Mouse (Mus musculus) left cerebral cortex, postnatal 10 days (tissue): ENCODE measurements around the gene Pgm2l1. TPM values are rescaled to one million over a fixed set of nuclear protein-coding genes. Genes with fewer than 3 reads are reported as not detected.
A peak's percentile ranks its signal among the peaks of the same experiment; 100 is the strongest.

Source experiments
- DNase-seq, 2 experiments: peaks; one replicate each; pipeline ENCODE4 v3.0.0; 2021 to 2022; ENCODE audit warnings: low spot score in 2 of 2, mixed read lengths in 1 of 2; ENCODE audit errors: extremely low spot score in 1 of 2
- intact Hi-C: fragments of 180-260 bp; cut with DNase I; formaldehyde crosslinking; loops from one replicate; pipeline ENCODE4 v1.15.1; 2025
- total RNA-seq, 2 experiments: library from RNA; stranded (reverse); gene quantifications; 2 replicates each; pipeline ENCODE4 v1.2.3; 2021

The Pgm2l1 gene
- total RNA-seq: 100 to 1,000 TPM; 486 to 524 TPM

DNA sequence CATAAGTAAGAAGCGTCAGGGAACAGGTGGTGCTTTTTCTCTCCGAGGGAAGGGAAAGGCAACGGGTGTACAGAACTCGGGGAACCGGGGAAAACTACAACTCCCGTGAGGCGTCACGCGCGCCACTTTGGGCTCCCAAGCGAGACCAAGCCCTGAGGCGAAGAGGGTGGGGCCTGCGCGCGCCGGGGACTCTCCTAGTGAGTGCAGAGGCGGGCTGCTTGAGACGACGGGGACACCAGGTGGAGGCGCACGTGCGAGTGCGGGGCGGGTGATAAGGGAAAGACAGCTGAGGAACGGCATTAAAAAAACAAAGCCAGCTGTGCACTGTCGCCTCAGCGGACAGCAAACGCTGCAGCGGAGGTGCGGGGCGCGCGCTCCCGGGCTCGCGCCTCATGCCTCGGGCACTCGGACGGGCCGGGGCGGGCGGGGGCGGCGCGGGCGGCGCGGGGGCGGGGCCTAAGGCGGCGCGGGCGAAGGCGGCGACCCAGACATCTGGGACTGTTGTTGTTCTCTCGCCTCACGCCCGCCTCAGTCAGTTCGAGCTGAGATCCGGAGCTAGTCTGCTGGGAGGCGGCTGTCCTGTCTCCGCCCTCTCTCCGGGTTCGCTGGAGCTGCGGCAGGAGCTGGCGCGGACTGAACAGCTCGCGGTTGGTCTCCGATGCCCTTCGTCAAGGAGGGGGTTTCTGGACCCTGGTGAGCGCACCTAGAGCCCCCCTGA, at the start of gene Pgm2l1:
Pgm2l1 (plus strand) TSS at position 237 of the 718 bp plus-strand sequence.
- intact Hi-C loops: loop anchor here (5.0 kb wide), 1 partner anchor 35 kb away; no protein-coding TSS in a partner anchor

DNA sequence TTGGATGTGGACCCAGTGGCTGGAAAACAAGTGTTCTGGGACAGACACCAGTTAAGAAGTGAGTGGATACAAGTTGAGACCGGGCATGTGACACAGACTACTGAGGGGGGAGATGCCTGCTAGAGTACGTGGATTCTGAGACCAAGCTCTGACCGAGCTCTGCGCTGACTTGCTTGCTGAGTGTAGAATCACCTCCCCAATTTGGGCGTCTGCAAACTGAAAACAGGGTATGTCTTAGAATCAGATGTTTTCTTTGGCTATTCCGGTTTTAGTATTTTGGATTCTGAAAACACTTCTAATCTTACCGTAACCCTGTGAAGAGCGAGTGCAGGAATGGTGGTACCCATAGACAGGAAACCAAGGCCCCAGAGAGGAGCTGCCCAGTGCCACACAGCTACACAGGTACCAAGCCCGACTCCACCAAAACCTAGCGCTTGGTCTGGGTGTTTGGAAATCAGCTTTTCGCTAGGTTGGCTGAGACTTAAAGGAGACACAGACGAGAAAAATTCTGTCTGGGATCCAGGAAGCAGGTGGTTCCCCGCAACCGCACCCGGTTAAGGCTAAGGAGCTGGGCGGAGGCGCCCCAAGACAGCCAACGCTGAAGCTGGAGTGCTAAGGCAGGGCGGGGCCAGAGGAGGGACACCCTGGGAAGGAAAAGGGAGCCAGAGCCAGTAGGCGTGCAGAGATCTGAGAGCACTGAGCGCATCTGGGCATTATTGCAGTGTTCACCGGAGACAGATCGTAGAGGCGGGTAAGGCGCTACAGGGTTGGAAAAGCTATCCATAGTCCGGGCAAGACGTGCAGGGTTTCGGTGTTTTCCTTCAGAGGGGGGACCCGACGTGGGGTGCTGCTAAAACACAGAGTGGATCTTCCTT, 48.9 kb upstream of the Pgm2l1 start:
- intact Hi-C loops: no loop called here
- DNase-seq: peak in 1 of 2 experiments; percentile 72

More for the DNA sequence above, at the start of gene Pgm2l1:
- DNase-seq: peak; percentile 96 to 98

GRCm38 (mm10) chr7:100178891-100179233, 48.3 kb upstream of the Pgm2l1 start:
- intact Hi-C loops: no loop called here
- DNase-seq: no peak

DNA sequence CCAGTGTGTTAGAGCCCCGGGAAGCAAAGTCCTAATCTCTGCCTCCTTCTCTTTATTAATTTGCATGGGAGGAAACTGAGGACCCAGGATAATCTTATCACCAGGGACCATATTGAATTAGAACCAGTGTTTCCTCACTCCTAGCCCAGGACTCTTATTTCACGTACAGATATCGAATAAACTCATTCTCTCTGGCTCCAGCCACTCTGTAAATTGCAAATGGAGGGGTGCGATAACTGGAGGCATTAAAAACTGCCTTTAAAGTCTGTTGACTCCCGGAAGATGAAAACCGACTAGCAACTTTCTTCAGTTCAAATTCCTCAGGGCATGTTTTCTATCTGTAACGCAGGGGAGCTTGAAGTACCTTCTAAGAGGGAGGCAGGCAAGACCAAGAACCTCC, 47.8 kb upstream of the Pgm2l1 start:
- DNase-seq: no peak
- intact Hi-C loops: no loop called here

DNA sequence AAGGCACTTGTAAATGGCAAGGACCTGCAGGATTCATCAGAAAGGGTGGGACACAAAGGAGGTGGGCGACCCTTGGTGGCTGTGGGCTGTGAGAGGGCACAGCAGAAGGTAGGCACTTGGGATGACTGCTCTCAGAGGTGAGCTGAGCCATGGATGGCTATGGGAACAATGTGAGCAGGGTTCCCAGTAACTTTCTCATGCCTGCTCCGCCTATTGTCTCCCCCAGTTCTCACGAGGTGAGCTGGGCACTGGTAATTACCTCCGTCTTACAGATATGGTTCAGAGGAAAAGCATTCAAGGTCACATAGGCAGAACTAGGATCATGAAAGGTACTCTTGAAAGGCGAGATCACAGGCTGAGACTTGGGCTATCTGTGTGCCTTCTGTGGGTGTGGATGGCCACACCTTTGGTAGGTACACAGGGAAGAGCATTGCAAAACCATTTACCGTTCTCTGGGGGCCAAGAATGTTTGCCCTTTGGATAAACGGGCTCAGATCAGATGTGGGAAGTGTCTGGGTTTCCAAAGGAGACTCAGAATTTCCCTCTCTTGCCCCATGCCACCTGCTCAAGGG, 47.3 kb upstream of the Pgm2l1 start:
- DNase-seq: no peak
- intact Hi-C loops: no loop called here

GRCm38 (mm10) chr7:100181176-100181575, 46.0 kb upstream of the Pgm2l1 start:
- DNase-seq: no peak
- intact Hi-C loops: no loop called here

- intact Hi-C loops: no loop called here
- no peak for DNase-seq
Observed at GRCm38 (mm10) chr7:100181614-100182013, 45.6 kb upstream of the Pgm2l1 start.

DNA sequence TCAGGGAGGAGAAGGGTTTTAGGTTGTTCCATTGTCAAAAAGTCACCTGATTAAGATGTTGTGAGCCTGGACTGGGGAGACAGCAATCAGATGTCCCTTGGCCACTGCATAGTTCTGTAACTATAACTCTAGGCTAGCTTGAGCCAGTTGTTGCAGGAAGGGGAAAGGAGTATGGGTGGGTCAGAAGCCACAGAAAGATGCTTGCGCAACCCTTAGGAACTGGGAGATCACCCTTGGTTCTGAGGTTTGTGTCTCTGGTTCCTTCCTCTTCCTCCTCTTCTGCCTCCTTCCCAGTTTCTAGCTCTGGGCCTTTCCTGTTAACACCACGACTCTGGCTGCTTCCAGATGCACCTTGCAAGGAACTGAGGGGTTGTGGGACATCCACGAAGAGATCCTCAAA, 44.8 kb upstream of the Pgm2l1 start:
- no peak for DNase-seq
- intact Hi-C loops: no loop called here

- intact Hi-C loops: loop anchor here (5.0 kb wide), 1 partner anchor 65 kb away; the partner anchor contains the start of gene Pold3
- DNase-seq: peak; percentile 16 to 43
Observed at GRCm38 (mm10) chr7:100187601-100188000, 39.6 kb upstream of the Pgm2l1 start.

- DNase-seq: no peak
- intact Hi-C loops: loop anchor here (5.0 kb wide), 1 partner anchor 37 kb away; the partner anchor contains the start of gene Pgm2l1
Observed at GRCm38 (mm10) chr7:100190167-100190566, 37.0 kb upstream of the Pgm2l1 start.

GRCm38 (mm10) chr7:100190778-100191177, 36.4 kb upstream of the Pgm2l1 start:
- DNase-seq: peak; percentile 45 to 78
- intact Hi-C loops: loop anchor here (5.0 kb wide), 1 partner anchor 37 kb away; the partner anchor contains the start of gene Pgm2l1

- no peak for DNase-seq
- intact Hi-C loops: no loop called here
Observed at GRCm38 (mm10) chr7:100201191-100201590, 26.0 kb upstream of the Pgm2l1 start.

- no peak for DNase-seq
- intact Hi-C loops: no loop called here
Observed at GRCm38 (mm10) chr7:100203616-100204015, 23.6 kb upstream of the Pgm2l1 start.

DNA sequence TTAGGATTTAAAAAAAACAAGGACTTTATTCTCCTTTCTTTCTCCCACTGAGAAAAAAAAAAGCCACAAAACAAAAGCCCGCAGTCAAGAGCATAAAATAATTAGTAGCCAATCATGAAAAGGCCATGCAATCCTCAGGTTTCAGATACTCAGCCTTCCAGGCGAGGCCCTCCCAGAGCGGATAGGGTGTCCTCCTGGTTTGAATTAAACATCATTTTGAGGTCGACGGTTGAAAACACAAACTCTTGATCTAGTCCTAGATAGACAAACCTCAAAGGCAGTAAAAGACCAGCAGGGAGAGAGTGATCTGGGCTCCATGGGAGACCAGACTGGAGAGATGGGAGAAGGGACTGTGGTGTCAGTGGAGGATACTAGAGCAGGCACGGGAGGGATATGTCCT, 22.3 kb upstream of the Pgm2l1 start:
- intact Hi-C loops: no loop called here
- DNase-seq: no peak

GRCm38 (mm10) chr7:100206144-100206543, 21.1 kb upstream of the Pgm2l1 start:
- no peak for DNase-seq
- intact Hi-C loops: no loop called here

DNA sequence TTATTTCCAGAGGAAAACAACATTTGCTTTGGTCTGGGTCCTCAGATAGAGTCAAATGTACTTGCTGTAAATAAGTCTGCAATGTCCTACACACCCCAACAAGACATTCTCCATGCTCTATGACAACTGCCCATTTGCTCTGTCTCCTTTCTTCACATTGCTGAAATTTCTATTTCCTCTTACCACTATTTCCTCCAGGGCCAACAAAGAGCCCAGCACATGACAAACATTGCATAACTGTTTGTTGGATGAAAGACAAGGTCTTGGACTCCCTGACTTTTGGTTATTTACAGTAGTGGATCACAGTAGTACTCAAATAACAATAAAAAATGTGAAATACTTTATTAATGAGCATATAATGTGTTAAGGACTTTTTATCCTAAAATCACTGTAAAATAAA, 19.3 kb upstream of the Pgm2l1 start:
- intact Hi-C loops: no loop called here
- DNase-seq: no peak

- no peak for DNase-seq
- intact Hi-C loops: no loop called here
Observed at GRCm38 (mm10) chr7:100214310-100214709, 12.9 kb upstream of the Pgm2l1 start.

GRCm38 (mm10) chr7:100215116-100215732, 12.0 kb upstream of the Pgm2l1 start:
- intact Hi-C loops: no loop called here
- DNase-seq: no peak

- intact Hi-C loops: no loop called here
- DNase-seq: no peak
Observed at GRCm38 (mm10) chr7:100215976-100216375, 11.2 kb upstream of the Pgm2l1 start.
